Mouse (Mus musculus): Measurements from ENCODE around the gene Olfr638.

- TF ChIP-seq CTCF (IDR thresholded peaks at IDR 0.05; ENCODE audit: extremely low read depth, insufficient read depth, insufficient read length, insufficient replicate concordance) (no peak), POLR2A (IDR thresholded peaks at IDR 0.05; ENCODE audit: low read depth, low read length) (no peak)
These were observed 36.6 kb downstream of the Olfr638 start, which contains the start of gene Olfr641 for GRCm38 (mm10) chr7:104035145-104035544.

Data from spleen, adult 2 months (tissue).